Mouse (Mus musculus): ENCODE data around the gene Tcf12. TPM values are rescaled to one million over a fixed set of nuclear protein-coding genes. Genes with fewer than 3 reads are reported as not detected.

The Tcf12 gene
- total RNA-seq, 2 experiments from 2014 or later = 29.6 to 32.0 TPM

- no peak for DNase-seq
Observed at GRCm38 (mm10) chr9:72088893-72089611, 22.6 kb downstream of the Tcf12 start.

- DNase-seq = no peak
Observed at GRCm38 (mm10) chr9:72085017-72085416, 26.7 kb downstream of the Tcf12 start.

DNA sequence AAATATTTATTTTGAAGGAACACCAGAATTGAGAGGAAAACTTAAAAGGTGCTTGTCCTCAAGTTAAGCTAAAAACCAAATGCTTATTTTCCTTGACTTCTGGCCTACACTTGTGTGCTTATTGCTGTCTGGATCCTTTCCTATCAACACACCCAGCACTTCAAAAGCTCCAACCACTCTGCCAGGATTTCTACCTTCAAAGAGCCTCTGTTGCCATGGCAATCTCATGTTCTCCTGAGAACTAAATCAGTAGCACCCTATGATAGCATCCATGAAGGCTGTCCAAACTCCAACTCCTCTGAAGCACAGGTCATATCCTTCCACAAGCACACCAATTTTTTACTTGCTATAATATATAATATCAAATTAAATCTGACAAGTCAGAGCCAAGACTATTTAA, 27.5 kb downstream of the Tcf12 start:
- peak; percentile 44 to 59 for DNase-seq

GRCm38 (mm10) chr9:72076158-72076557, 35.5 kb downstream of the Tcf12 start:
- no peak for DNase-seq

DNA sequence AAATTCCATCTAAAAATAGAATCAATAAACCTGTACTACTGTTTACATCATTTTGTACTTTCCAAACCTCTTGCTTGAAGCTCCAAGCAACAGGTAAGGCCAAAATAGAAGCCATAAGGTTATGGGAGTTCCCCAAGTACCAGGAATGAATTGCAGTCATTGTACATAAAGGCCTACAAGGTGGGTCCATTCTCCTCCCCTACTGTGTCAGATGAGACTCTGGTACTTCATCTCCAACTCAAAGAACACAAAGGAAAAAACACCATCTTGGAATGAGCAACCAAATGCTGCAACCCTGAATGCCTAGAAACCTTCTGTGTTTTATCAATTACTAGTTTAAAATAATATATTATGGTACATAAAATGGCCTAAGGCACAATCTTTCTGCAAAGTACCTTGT, 45.5 kb downstream of the Tcf12 start:
- no peak for DNase-seq

GRCm38 (mm10) chr9:72053144-72053543, 58.5 kb downstream of the Tcf12 start:
- DNase-seq = no peak

- DNase-seq = no peak
Observed at GRCm38 (mm10) chr9:72040156-72040555, 71.5 kb downstream of the Tcf12 start.

GRCm38 (mm10) chr9:72039369-72039768, 72.3 kb downstream of the Tcf12 start:
- DNase-seq = no peak

- DNase-seq = no peak
Observed at GRCm38 (mm10) chr9:72037059-72037516, 74.6 kb downstream of the Tcf12 start.

DNA sequence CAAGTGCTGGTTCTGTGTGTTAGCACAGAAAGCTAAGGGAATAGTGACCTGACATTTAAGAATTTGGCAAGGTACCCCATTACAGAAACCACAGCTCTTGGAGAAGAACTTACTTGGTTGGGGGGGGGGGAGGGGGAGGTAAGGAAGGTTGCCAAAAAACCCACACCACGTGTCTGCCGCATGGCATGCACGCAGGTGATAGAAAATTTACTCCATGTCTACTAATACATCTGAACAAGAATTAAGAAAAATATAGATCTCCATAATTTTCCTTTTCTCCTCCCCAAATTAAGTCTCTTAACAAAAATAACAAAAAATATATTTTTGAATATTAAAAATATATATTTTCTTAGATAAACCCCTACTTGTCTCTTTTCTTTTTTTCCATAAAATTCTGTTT, 75.4 kb downstream of the Tcf12 start:
- DNase-seq = no peak

- no peak for DNase-seq
Observed at GRCm38 (mm10) chr9:72033271-72033670, 78.4 kb downstream of the Tcf12 start.

- DNase-seq = no peak
Observed at GRCm38 (mm10) chr9:72030274-72030673, 81.4 kb downstream of the Tcf12 start.

DNA sequence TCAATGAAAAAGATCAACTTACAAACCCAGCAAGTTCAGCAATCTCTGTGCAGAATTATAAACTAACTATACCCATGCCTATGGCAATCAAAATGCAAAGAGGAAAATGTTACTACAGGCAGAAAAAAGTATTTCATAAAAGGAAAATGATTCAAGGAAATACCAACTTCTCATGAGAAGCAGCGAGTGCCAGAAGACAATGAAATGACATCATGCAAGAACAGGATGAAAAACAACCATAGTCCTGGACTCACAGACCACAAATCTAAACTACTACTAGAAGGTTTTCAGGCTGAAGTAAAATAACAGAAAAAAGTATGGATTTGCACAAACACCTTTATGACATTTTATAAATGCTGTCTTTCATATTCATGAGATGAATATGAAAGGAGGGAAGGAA, 82.1 kb downstream of the Tcf12 start:
- DNase-seq = no peak

DNA sequence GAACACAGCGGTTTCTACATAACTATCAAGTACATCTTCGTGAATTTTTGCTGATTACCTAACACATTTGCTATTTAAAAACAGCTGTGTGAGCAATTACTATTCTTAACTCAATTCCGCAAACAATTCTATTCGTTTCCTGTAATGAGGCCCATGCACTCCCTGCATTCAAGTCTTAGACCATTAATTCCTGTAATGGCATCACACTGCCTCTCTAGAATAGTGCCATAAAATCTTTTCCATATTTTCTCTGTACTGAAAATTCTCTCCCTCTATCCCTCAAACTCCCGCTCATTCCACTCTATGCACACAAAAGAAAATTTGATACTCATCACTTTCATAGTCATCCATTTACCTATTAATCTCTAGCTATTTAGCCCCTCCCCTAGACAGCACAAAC, 88.4 kb downstream of the Tcf12 start:
- no peak for DNase-seq

- no peak for DNase-seq
Observed at GRCm38 (mm10) chr9:72021512-72021911, 90.2 kb downstream of the Tcf12 start.

GRCm38 (mm10) chr9:72016021-72016420, 95.7 kb downstream of the Tcf12 start:
- DNase-seq = no peak

- no peak for DNase-seq
Observed at GRCm38 (mm10) chr9:72014585-72015381, 96.9 kb downstream of the Tcf12 start.

DNA sequence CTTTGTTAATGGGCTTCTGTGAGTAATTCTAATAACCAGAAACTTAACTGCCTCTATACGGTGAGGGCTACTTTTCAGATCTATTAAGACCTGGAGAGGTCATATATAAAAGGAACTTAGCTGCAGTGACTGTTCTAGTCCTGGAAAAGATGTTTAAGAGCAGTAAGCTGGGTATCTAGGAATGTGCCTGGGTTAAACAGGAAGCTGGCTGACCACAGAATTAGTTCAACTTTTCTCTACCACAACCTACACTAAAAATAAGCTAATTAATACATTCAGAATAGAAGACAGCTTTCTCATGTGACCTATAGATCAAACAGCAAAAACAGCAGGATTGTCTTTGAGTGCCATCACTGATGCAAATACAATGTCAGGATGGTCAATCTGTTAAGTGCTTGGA, 98.1 kb downstream of the Tcf12 start:
- no peak for DNase-seq

DNA sequence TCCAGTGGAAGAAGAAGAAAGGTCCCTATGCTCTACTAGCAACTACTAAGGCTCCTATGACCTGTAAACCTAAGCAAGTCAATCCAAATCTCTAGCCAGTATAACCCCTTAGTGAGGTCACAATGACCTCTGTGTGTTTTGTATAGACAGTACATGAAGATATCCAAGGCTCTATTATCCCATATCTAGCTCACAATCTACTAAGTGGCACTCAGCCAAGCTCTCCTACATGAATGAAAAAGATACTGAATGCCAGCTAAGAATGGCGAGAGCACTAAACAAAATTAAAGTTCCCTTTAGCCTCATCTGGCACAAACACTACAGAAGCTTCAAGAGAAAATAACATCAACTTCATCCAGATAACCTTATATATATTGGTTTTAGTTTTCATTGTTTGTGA, 103.0 kb downstream of the Tcf12 start:
- DNase-seq = no peak

DNA sequence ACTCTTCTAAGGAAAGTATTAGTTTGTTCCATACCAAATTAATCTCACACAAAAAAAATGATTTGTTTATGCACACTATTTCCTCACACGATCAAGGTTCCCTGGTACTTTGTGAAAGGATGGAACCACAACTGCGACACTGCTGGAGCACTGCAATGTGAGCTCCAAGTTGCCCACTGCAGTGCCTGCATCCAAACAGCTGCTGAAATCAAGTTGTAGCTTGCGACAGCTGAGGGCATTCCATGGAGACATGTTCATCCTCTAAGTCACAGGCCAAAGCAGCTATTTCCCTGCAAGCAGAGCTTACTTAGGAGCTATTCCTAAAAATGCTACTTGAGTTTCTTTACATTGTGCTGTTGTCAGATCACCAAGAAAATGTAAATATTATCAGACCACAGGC, 120.5 kb downstream of the Tcf12 start:
- no peak for DNase-seq

DNA sequence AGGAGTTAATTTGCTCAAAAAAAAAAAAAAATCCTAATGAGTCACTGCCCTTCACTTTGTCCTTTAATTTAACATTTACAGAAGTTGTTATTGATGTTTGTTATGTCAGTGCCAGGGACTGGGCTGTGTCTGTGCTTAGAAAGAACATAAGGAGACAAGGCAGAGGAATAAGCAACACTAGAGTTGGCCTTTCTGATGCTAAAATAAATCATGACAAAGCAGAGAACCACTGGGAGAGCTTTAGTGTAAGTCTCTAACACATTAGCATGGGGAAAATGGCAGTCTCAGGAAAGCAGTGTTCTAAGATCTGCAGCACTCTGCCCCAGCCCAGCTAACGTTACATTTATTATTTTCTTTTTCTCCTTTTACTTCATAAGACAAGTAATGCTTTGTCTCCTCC, 121.3 kb downstream of the Tcf12 start:
- no peak for DNase-seq

- DNase-seq = no peak
Observed at GRCm38 (mm10) chr9:71989663-71990062, 122.0 kb downstream of the Tcf12 start.

DNA sequence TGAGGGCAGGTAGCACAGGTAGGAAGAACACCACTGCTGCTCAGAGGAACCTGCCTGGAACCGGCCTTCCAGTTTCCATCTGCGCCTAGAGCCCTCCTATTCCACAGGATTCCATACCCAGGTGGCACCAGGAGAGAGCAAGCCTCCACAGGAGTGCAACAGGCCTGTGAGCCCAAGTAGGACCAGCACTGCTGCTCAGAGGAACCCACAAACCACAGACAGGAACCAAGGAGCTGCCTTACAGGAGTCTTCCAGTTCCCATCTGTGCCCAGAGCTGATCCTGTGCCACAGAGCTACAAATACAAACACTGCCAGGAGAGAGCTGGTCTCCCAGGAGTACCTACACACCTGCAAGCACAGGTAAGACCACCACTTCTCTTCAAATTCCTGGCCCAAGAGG, 125.0 kb downstream of the Tcf12 start:
- DNase-seq = no peak

GRCm38 (mm10) chr9:71982826-71983225, 128.8 kb downstream of the Tcf12 start:
- DNase-seq = no peak

Data from heart, adult 18-20 months (tissue).